Mouse (Mus musculus) midbrain, postnatal 0 days (tissue): ENCODE measurements around the gene Prss50. TPM values are rescaled to one million over a fixed set of nuclear protein-coding genes. Genes with fewer than 3 reads are reported as not detected.

Experiments
- ATAC-seq: fragments of 200-750 bp; cut with Nextera tagmentation; 2 replicates; pipeline ENCODE4 v1.8.0; 2017; ENCODE audit warnings: moderate number of reproducible peaks, mild to moderate bottlenecking, moderate TSS enrichment, moderate library complexity; ENCODE audit not compliant: low FRiP score
- DNase-seq: peaks from one replicate; pipeline ENCODE4 v3.0.0-alpha.2; 2015; ENCODE audit warnings: low spot score
- H3K27ac ChIP-seq: fragments of 300-500 bp; sonication (generic); 2 replicates; pipeline ENCODE4 v1.5.1; 2014; ENCODE audit warnings: low read depth, mild to moderate bottlenecking, low read length, mixed read lengths
- H3K27me3 ChIP-seq: fragments of 300-500 bp; sonication (generic); 2 replicates; pipeline ENCODE4 v1.6.1; 2014; ENCODE audit warnings: low read length, control low read depth, mixed read lengths; ENCODE audit not compliant: insufficient read depth
- H3K36me3 ChIP-seq: fragments of 300-500 bp; sonication (generic); 2 replicates; pipeline ENCODE4 v1.6.1; 2014; ENCODE audit warnings: low read length, control low read depth, mixed read lengths; ENCODE audit not compliant: insufficient read depth
- H3K4me1 ChIP-seq: fragments of 300-500 bp; sonication (generic); 2 replicates; pipeline ENCODE4 v1.6.1; 2014; ENCODE audit warnings: mild to moderate bottlenecking, control low read depth, antibody characterized with exemption, low read length, mixed read lengths; ENCODE audit not compliant: insufficient read depth
- H3K4me2 ChIP-seq: fragments of 300-500 bp; sonication (generic); 2 replicates; pipeline ENCODE4 v1.6.1; 2014; ENCODE audit warnings: low read depth, mild to moderate bottlenecking, low read length, mixed read lengths; ENCODE audit not compliant: poor library complexity, severe bottlenecking
- H3K4me3 ChIP-seq: fragments of 300-500 bp; sonication (generic); 2 replicates; pipeline ENCODE4 v1.5.1; 2014; ENCODE audit warnings: low read depth, mild to moderate bottlenecking, low read length, moderate library complexity
- H3K9ac ChIP-seq: fragments of 300-500 bp; sonication (generic); replicated peaks from 2 replicates; pipeline ENCODE4 v1.6.1; 2014; ENCODE audit warnings: mild to moderate bottlenecking, low read length, moderate library complexity, mixed read lengths; ENCODE audit not compliant: poor library complexity, severe bottlenecking
- H3K9me3 ChIP-seq: fragments of 300-500 bp; sonication (generic); 2 replicates; pipeline ENCODE4 v1.6.1; 2016; ENCODE audit warnings: low read length, control low read depth
- CTCF ChIP-seq: IDR thresholded peaks from 2 replicates; pipeline ENCODE4 v1.5.1; 2016; ENCODE audit warnings: antibody characterized with exemption, mild to moderate bottlenecking
- WGBS: fragments of 180-500 bp; shearing (Covaris S2); extraction: QIAGEN DNeasy Blood & Tissue Kit; methylation state at CpG from one replicate; pipeline ENCODE4 v1.1.7; 2014; 5-methylcytosine and 5-hydroxymethylcytosine counted together
- polyA plus RNA-seq: library from polyadenylated mRNA; unstranded; fragments of >200 nt; fragmentation: Nextera tagmentation; extraction: Ambion mirVana; gene quantifications from 2 replicates; pipeline ENCODE4 v1.2.1, GENCODE M21; 2015
- total RNA-seq: library from RNA; depleted of rRNA; stranded (reverse); fragments of >200 nt; gene quantifications from 2 replicates; pipeline ENCODE4 v1.2.3, GENCODE M21; 2014

Prss50 gene
- total and polyA plus RNA-seq, 2 experiments from 2014 or later, result 1.0 to 1.3 TPM

- DNase-seq (peak; percentile 40), ATAC-seq (no peak)
- Histone ChIP-seq H3K4me1 (peaks cover 11% of the 10 kb centered on the region; the same call in 1 of the 2 replicates), H3K36me3 (no peaks in the 10 kb centered on the region), H3K4me3 (no peak overlapping the region), H3K27me3 (no peaks in the 10 kb centered on the region; the same call in 1 of the 2 replicates), H3K4me2 (no peak overlapping the region), H3K9ac (no peak overlapping the region), H3K9me3 (no peaks in the 10 kb centered on the region), H3K27ac (peak overlapping the region; percentile 57; the same call in 1 of the 2 replicates)
- WGBS, result 24% methylated on average over 4 of the region's 6 CpGs
- no peak for TF ChIP-seq CTCF
Observed at GRCm38 (mm10) chr9:110875288-110875695, 17.5 kb downstream of the Prss50 start.

- H3K4me3 ChIP-seq, result no peak overlapping the region
- H3K4me2 ChIP-seq, result no peak overlapping the region
- no peak overlapping the region for H3K27ac ChIP-seq
- DNase-seq, result no peak
- WGBS, result 86% methylated on average over 1 of the region's 1 CpGs
- no peak for ATAC-seq
- H3K27me3 ChIP-seq, result peaks cover 14% of the 10 kb centered on the region
- no peak for TF ChIP-seq CTCF
- H3K9ac ChIP-seq, result no peak overlapping the region
- peaks cover 15% of the 10 kb centered on the region for H3K4me1 ChIP-seq
- H3K36me3 ChIP-seq, result no peaks in the 10 kb centered on the region
- H3K9me3 ChIP-seq, result no peaks in the 10 kb centered on the region
Observed at GRCm38 (mm10) chr9:110877353-110877752, 19.6 kb downstream of the Prss50 start.

GRCm38 (mm10) chr9:110877888-110878287 is 20.1 kb downstream of the Prss50 start:
- Histone ChIP-seq H3K36me3 (no peaks in the 10 kb centered on the region), H3K9ac (no peak overlapping the region), H3K9me3 (no peaks in the 10 kb centered on the region), H3K27me3 (peaks cover 14% of the 10 kb centered on the region), H3K27ac (no peak overlapping the region), H3K4me2 (no peak overlapping the region), H3K4me1 (peaks cover 15% of the 10 kb centered on the region), H3K4me3 (no peak overlapping the region)
- DNase-seq, result peak; percentile 74
- TF ChIP-seq CTCF, result no peak
- peak; percentile 11; the same call in 1 of the 2 replicates for ATAC-seq
- WGBS, result 86% methylated on average over 5 of the region's 5 CpGs

GRCm38 (mm10) chr9:110879191-110879920 is 21.6 kb downstream of the Prss50 start, which contains the start of gene Als2cl:
Als2cl (plus strand) TSS chr9:110879870.
- DNase-seq (peak; percentile 69), ATAC-seq (peak; percentile 26; the same call in 1 of the 2 replicates)
- H3K4me3 ChIP-seq, result peak within 1 kb of the TSS; percentile 59
- no peaks in the 10 kb centered on the region for H3K9me3 ChIP-seq
- no peaks in the 10 kb centered on the region for H3K36me3 ChIP-seq
- H3K27ac ChIP-seq, result peak within 1 kb of the TSS; percentile 26; the same call in 1 of the 2 replicates
- peak within 1 kb of the TSS; percentile 92 for H3K4me2 ChIP-seq
- peaks cover 14% of the 10 kb centered on the region for H3K27me3 ChIP-seq
- 14% methylated on average over 12 of the region's 12 CpGs for WGBS
- TF ChIP-seq CTCF, result no peak
- peaks cover 12% of the 10 kb centered on the region for H3K4me1 ChIP-seq
- peak within 1 kb of the TSS; percentile 25 for H3K9ac ChIP-seq

- Histone ChIP-seq H3K27me3 (peaks cover 14% of the 10 kb centered on the region), H3K27ac (peak within 1 kb of the TSS; percentile 26; the same call in 1 of the 2 replicates), H3K4me3 (peak within 1 kb of the TSS; percentile 59), H3K36me3 (no peaks in the 10 kb centered on the region), H3K4me1 (peaks cover 4% of the 10 kb centered on the region), H3K9me3 (no peaks in the 10 kb centered on the region), H3K4me2 (peak within 1 kb of the TSS; percentile 92), H3K9ac (peak within 1 kb of the TSS; percentile 25)
- DNase-seq (peak; percentile 40), ATAC-seq (peak; percentile 52)
- WGBS, result under 1% methylated on average over 50 of the region's 57 CpGs
- TF ChIP-seq CTCF, result no peak
Observed at GRCm38 (mm10) chr9:110879998-110880561, 22.3 kb downstream of the Prss50 start, which contains the start of gene Tmie. Tmie (minus strand) TSS chr9:110880113.

GRCm38 (mm10) chr9:110880772-110881171 is 23.0 kb downstream of the Prss50 start:
- peaks cover 4% of the 10 kb centered on the region for H3K4me1 ChIP-seq
- no peaks in the 10 kb centered on the region for H3K36me3 ChIP-seq
- DNase-seq, result no peak
- WGBS, result 69% methylated on average over 4 of the region's 4 CpGs
- H3K9me3 ChIP-seq, result no peaks in the 10 kb centered on the region
- TF ChIP-seq CTCF, result no peak
- H3K9ac ChIP-seq, result peak overlapping the region; percentile 25; the same call in 1 of the 2 replicates
- no peak overlapping the region for H3K27ac ChIP-seq
- H3K4me3 ChIP-seq, result peak overlapping the region; percentile 59
- peaks cover 14% of the 10 kb centered on the region for H3K27me3 ChIP-seq
- peak overlapping the region; percentile 92 for H3K4me2 ChIP-seq
- ATAC-seq, result no peak
